Mouse (Mus musculus): ENCODE measurements at regions not wholly inside any gene's neighbourhood (a gene's known extent, or its start where the extent isn't known, plus 50 kb on each side); places are given as distances from the start of the nearest gene placed in this dataset.

DNA sequence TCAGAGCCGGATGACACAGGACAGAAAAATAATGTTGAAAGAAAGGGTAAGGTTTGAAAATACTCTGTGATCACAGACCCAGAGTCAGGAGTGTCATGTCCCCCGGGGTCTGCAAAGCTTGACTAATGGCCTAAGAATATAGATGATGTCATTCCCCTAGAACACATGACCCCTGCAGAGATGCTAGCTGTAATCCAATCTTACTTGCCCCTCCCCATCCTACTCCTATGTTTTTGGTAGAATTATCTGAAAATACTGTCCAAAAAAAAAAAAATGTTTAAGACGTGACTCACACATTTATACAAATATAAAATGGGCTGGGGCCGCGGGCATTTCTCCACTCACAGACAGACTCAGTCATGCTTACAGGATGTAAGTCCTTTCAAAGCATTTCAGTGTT is 210.3 kb upstream of the Jmjd1c start:
- TF ChIP-seq GATA1 (IDR thresholded peaks at IDR 0.05; ENCODE audit: borderline replicate concordance, low read length), result no peak
- TF ChIP-seq FLI1 (IDR thresholded peaks at IDR 0.05; ENCODE audit: low read length), result no peak
